Mouse (Mus musculus): ENCODE results near the gene Tsc22d3. TPM values are rescaled to one million over a fixed set of nuclear protein-coding genes. Genes with fewer than 3 reads are reported as not detected.
A peak's percentile ranks its signal among the peaks of the same experiment; 100 is the strongest.
"Not testable (repeated sequence)": the region's sequence is repeated elsewhere in the genome, so short reads cannot be mapped to it uniquely, and the experiment has no call there.

Gene Tsc22d3
- polyA plus RNA-seq, 1 experiment from 2014 or later: 137 TPM

- Histone ChIP-seq H3K9me3 (replicated peaks; ENCODE audit: control insufficient read depth, low read length) (no peaks in the 10 kb centered on the region), H3K9ac (replicated peaks; ENCODE audit: low read length) (no peak overlapping the region), H3K36me3 (replicated peaks; ENCODE audit: control insufficient read depth, insufficient read depth, low read depth, low read length) (no peaks in the 10 kb centered on the region), H3K27me3 (ENCODE audit: control insufficient read depth, insufficient read depth, low read length) (peaks cover 7% of the 10 kb centered on the region; the same call in 1 of the 2 replicates), H3K4me3 (ENCODE audit: low read depth, low read length) (no peak overlapping the region), H3K4me2 (ENCODE audit: low read depth, low read length) (no peak overlapping the region), H3K27ac (replicated peaks; ENCODE audit: low read depth, low read length) (no peak overlapping the region), H3K4me1 (ENCODE audit: control insufficient read depth, insufficient read depth, low read length) (no peaks in the 10 kb centered on the region)
- WGBS: 53% methylated on average over 6 of the region's 6 CpGs
- DNase-seq (ENCODE audit: low spot score) (no peak), ATAC-seq (replicated peaks; ENCODE audit: insufficient number of reproducible peaks, low FRiP score, low TSS enrichment, low read depth) (no peak)
Observed at GRCm38 (mm10) chrX:140509817-140510216, 90.6 kb downstream of the Tsc22d3 start.

GRCm38 (mm10) chrX:140508791-140509190 is 91.7 kb downstream of the Tsc22d3 start:
- WGBS: 81% methylated on average over 4 of the region's 4 CpGs
- H3K4me1 ChIP-seq (ENCODE audit: control insufficient read depth, insufficient read depth, low read length); H3K27ac ChIP-seq (replicated peaks; ENCODE audit: low read depth, low read length); H3K4me2 ChIP-seq (ENCODE audit: low read depth, low read length); H3K9me3 ChIP-seq (replicated peaks; ENCODE audit: control insufficient read depth, low read length); H3K27me3 ChIP-seq (ENCODE audit: control insufficient read depth, insufficient read depth, low read length); H3K36me3 ChIP-seq (replicated peaks; ENCODE audit: control insufficient read depth, insufficient read depth, low read depth, low read length); DNase-seq (ENCODE audit: low spot score); H3K9ac ChIP-seq (replicated peaks; ENCODE audit: low read length); ATAC-seq (replicated peaks; ENCODE audit: insufficient number of reproducible peaks, low FRiP score, low TSS enrichment, low read depth); H3K4me3 ChIP-seq (ENCODE audit: low read depth, low read length): not testable (repeated sequence)

GRCm38 (mm10) chrX:140507377-140507776 is 93.1 kb downstream of the Tsc22d3 start:
- Histone ChIP-seq H3K4me2 (ENCODE audit: low read depth, low read length) (no peak overlapping the region), H3K36me3 (replicated peaks; ENCODE audit: control insufficient read depth, insufficient read depth, low read depth, low read length) (no peaks in the 10 kb centered on the region), H3K4me1 (ENCODE audit: control insufficient read depth, insufficient read depth, low read length) (no peaks in the 10 kb centered on the region), H3K9me3 (replicated peaks; ENCODE audit: control insufficient read depth, low read length) (no peaks in the 10 kb centered on the region), H3K27ac (replicated peaks; ENCODE audit: low read depth, low read length) (no peak overlapping the region), H3K27me3 (ENCODE audit: control insufficient read depth, insufficient read depth, low read length) (peaks cover 7% of the 10 kb centered on the region; the same call in 1 of the 2 replicates), H3K9ac (replicated peaks; ENCODE audit: low read length) (no peak overlapping the region), H3K4me3 (ENCODE audit: low read depth, low read length) (no peak overlapping the region)
- DNase-seq (ENCODE audit: low spot score): no peak
- ATAC-seq (replicated peaks; ENCODE audit: insufficient number of reproducible peaks, low FRiP score, low TSS enrichment, low read depth): no peak
- WGBS: 75% methylated on average over 1 of the region's 1 CpGs

GRCm38 (mm10) chrX:140506436-140507180 is 93.9 kb downstream of the Tsc22d3 start:
- Histone ChIP-seq H3K36me3 (replicated peaks; ENCODE audit: control insufficient read depth, insufficient read depth, low read depth, low read length) (no peaks in the 10 kb centered on the region), H3K9me3 (replicated peaks; ENCODE audit: control insufficient read depth, low read length) (no peaks in the 10 kb centered on the region), H3K9ac (replicated peaks; ENCODE audit: low read length) (no peak overlapping the region), H3K4me2 (ENCODE audit: low read depth, low read length) (no peak overlapping the region), H3K27me3 (ENCODE audit: control insufficient read depth, insufficient read depth, low read length) (peaks cover 7% of the 10 kb centered on the region; the same call in 1 of the 2 replicates), H3K4me1 (ENCODE audit: control insufficient read depth, insufficient read depth, low read length) (no peaks in the 10 kb centered on the region), H3K27ac (replicated peaks; ENCODE audit: low read depth, low read length) (no peak overlapping the region), H3K4me3 (ENCODE audit: low read depth, low read length) (no peak overlapping the region)
- DNase-seq (ENCODE audit: low spot score) (no peak), ATAC-seq (replicated peaks; ENCODE audit: insufficient number of reproducible peaks, low FRiP score, low TSS enrichment, low read depth) (no peak)
- WGBS: 84% methylated on average over 6 of the region's 6 CpGs

- Histone ChIP-seq H3K9me3 (replicated peaks; ENCODE audit: control insufficient read depth, low read length) (no peaks in the 10 kb centered on the region), H3K4me2 (ENCODE audit: low read depth, low read length) (no peak overlapping the region), H3K36me3 (replicated peaks; ENCODE audit: control insufficient read depth, insufficient read depth, low read depth, low read length) (no peaks in the 10 kb centered on the region), H3K27me3 (ENCODE audit: control insufficient read depth, insufficient read depth, low read length) (no peaks in the 10 kb centered on the region), H3K4me3 (ENCODE audit: low read depth, low read length) (no peak overlapping the region), H3K27ac (replicated peaks; ENCODE audit: low read depth, low read length) (no peak overlapping the region), H3K9ac (replicated peaks; ENCODE audit: low read length) (no peak overlapping the region), H3K4me1 (ENCODE audit: control insufficient read depth, insufficient read depth, low read length) (no peaks in the 10 kb centered on the region)
- no peak for ATAC-seq (replicated peaks; ENCODE audit: insufficient number of reproducible peaks, low FRiP score, low TSS enrichment, low read depth)
- no peak for DNase-seq (ENCODE audit: low spot score)
- 56% methylated on average over 15 of the region's 15 CpGs for WGBS
Observed at GRCm38 (mm10) chrX:140505497-140506238, 94.8 kb downstream of the Tsc22d3 start.

GRCm38 (mm10) chrX:140503905-140504304 is 96.6 kb downstream of the Tsc22d3 start:
- H3K27me3 ChIP-seq (ENCODE audit: control insufficient read depth, insufficient read depth, low read length): no peaks in the 10 kb centered on the region
- 19% methylated on average over 7 of the region's 7 CpGs for WGBS
- no peak overlapping the region for H3K4me2 ChIP-seq (ENCODE audit: low read depth, low read length)
- no peak overlapping the region for H3K4me3 ChIP-seq (ENCODE audit: low read depth, low read length)
- no peak overlapping the region for H3K27ac ChIP-seq (replicated peaks; ENCODE audit: low read depth, low read length)
- no peak overlapping the region for H3K9ac ChIP-seq (replicated peaks; ENCODE audit: low read length)
- no peaks in the 10 kb centered on the region for H3K4me1 ChIP-seq (ENCODE audit: control insufficient read depth, insufficient read depth, low read length)
- H3K9me3 ChIP-seq (replicated peaks; ENCODE audit: control insufficient read depth, low read length): no peaks in the 10 kb centered on the region
- ATAC-seq (replicated peaks; ENCODE audit: insufficient number of reproducible peaks, low FRiP score, low TSS enrichment, low read depth) (no peak; the same call in 1 of the 2 replicates), DNase-seq (ENCODE audit: low spot score) (peak; percentile 80)
- no peaks in the 10 kb centered on the region for H3K36me3 ChIP-seq (replicated peaks; ENCODE audit: control insufficient read depth, insufficient read depth, low read depth, low read length)

- no peaks in the 10 kb centered on the region for H3K9me3 ChIP-seq (replicated peaks; ENCODE audit: control insufficient read depth, low read length)
- H3K4me2 ChIP-seq (ENCODE audit: low read depth, low read length): no peak overlapping the region
- no peak for ATAC-seq (replicated peaks; ENCODE audit: insufficient number of reproducible peaks, low FRiP score, low TSS enrichment, low read depth)
- WGBS: 70% methylated on average over 9 of the region's 9 CpGs
- H3K9ac ChIP-seq (replicated peaks; ENCODE audit: low read length): no peak overlapping the region
- no peak overlapping the region for H3K4me3 ChIP-seq (ENCODE audit: low read depth, low read length)
- H3K36me3 ChIP-seq (replicated peaks; ENCODE audit: control insufficient read depth, insufficient read depth, low read depth, low read length): no peaks in the 10 kb centered on the region
- DNase-seq (ENCODE audit: low spot score): no peak
- H3K4me1 ChIP-seq (ENCODE audit: control insufficient read depth, insufficient read depth, low read length): no peaks in the 10 kb centered on the region
- H3K27ac ChIP-seq (replicated peaks; ENCODE audit: low read depth, low read length): no peak overlapping the region
- no peaks in the 10 kb centered on the region for H3K27me3 ChIP-seq (ENCODE audit: control insufficient read depth, insufficient read depth, low read length)
Observed at GRCm38 (mm10) chrX:140501401-140502301, 98.8 kb downstream of the Tsc22d3 start.

All from embryonic facial prominence, embryonic 11.5 days (tissue).